Mouse (Mus musculus) frontal cortex, postnatal 36 days (tissue): Measurements from ENCODE around the gene Zfp931.
"Not testable (repeated sequence)": the region's sequence is repeated elsewhere in the genome, so short reads cannot be mapped to it uniquely, and the experiment has no call there.

Experiments
- DNase-seq, 2 experiments: peaks; one replicate each; pipeline ENCODE4 v3.0.0; 2022; ENCODE audit warnings: low spot score in 2 of 2

Zfp931 gene

DNA sequence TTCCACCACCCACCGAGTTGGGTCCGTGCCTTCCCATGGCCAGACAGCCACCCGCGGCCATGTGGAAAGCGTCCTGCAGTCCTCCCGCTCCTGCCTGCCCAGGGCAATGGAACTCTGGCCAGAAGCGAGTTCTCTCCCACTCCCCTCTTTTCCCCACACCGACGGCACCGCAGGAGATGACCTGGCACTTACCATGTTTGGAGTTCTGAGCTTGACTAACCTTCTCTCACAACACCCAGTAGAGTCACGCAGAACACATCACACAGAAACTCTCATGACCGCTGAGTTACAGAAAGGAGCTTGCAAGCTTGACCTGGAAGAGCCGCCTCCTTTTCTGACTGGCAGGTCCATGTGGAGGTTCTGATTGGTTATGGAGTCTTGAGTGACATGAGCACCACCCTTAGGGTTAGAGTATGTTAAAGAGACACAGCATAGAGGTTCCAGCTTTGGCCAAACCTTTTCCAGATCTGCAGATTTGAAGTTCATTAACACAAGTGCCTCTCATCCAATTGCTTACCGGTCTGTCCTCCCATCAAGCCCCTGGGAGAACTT is at the start of gene Zfp931:
Gene Zfp931, minus strand, starts transcription at position 311 of the 552 bp plus-strand sequence.
- peak; percentile 39 to 47 for DNase-seq

DNA sequence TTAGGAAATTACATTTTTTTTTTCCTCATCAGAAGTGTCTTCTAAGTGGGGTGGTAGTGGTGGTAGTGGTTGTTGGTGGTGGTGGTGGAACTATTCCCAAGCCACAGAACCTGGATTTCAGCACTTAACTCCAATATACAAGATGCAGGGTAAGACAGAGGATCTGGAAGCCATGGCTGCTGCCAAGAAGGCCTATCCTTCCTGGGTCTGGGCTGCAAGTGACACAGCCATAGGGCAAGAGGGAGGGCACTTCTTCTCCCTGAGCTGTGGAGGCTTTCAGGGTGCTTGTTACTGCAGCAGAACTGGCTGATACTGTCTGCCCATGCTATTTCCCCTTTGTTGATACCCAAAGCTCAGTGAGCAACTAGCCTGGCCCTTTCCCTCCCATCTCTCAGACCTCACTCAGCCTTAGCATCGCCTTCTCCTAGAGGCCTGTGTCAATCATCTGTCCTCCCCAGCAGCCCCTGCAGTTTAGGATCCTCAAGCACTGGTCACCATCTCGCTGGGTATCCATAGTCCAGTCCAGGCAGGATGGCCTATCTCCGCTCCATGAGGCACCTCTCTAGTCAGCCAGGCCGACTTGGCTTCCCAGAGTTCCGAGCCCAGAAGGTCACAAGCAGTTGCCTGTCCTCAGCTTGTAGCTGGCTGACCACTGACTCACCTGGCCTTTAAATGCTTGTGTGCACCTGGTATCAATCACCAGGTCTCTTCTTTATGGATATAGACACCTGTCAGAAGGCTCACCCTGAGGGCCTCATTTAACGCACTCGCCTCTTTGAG is 48.0 kb upstream of the Zfp931 start:
- peak in 1 of 2 experiments; percentile 0 for DNase-seq

DNA sequence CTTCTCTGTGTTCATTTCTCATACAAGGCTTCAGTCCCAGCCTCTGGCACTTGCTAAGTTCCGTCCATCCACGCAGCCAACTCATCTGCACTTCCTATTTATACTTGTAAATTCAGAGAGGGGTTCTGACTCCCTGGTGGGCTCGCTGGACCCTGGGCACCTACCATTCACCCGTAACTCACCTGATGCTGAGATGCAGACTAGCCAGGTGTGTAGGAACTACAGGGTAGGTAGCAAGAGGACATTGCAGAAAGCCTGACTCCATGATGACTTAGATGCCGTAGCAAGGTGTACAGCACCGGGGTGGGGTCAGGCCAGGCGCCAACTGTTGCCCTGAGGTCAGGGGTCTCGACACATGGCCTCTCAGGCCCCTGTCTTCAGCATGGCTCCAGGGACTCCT is 47.2 kb upstream of the Zfp931 start:
- DNase-seq, result peak in 1 of 2 experiments; percentile 0

DNA sequence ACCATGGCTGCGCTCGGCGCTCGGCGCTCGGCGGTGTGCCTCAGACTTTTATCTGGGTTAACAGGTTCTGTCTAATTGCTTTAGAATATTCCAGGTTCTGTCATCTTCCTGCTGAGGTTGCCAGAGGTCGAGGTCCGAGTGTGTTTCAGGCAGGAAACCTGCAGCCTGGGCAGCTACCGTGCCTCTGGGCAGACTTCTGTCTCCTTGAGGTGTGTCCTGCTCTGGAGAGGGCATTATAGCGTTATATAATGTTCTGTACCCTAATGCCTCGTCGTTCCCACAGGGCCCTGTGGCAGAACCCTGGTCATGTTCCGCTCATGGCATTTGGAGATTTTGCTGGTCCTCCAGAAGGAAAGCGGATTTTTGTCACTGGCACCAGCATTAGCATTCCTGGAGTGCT is 45.2 kb upstream of the Zfp931 start:
- no peak for DNase-seq

DNA sequence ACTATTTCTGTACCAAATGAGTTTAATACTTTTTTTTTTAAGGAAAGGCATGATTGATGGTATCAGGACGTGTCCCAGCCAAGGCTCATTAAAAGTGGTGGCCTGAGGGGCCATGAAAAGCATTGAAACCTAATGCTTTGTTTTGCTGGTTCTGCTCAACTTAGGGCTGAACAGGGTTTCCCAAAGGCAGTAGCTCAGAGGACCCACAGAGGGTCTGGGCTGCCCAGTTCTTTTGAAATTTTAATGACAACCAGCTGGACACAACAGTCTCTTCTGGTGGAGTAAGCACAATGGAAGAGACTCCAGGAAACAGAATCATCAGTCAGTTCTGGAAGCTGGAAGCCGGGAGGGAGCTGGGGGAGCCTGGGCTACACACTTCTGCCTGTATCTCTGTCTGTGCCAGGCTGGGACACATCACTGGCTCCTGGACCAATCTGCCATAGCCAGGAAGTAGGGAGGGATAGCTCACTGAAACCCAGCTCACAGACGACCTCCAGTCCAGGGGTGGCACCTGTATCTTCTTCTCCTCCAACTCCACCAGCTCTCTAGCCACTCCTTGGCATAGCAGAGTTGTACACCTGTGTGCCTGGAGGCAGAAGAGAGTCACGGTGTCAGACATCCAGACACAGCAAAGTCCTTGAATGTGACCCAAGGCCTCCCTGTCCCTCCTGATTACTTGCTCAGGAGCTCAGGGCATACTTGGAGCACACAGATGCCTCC is 43.8 kb upstream of the Zfp931 start:
- DNase-seq, result peak in 1 of 2 experiments; percentile 0

DNA sequence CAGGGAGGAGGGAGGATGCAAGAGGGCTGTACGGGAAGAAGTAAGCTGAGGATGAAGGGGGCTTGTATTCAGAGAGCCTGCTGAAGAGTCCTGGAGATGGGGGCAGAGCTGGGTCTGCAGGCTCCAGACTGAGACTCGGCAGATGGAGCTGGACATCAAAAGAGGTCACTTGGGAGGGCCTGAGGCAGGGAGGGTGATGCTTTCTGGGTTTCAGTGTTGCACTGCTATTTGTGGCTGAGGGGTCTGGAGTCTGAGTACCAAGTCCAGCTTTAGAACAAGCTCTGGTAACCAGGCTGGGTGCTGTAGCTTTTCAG is 43.1 kb upstream of the Zfp931 start:
- no peak for DNase-seq

DNA sequence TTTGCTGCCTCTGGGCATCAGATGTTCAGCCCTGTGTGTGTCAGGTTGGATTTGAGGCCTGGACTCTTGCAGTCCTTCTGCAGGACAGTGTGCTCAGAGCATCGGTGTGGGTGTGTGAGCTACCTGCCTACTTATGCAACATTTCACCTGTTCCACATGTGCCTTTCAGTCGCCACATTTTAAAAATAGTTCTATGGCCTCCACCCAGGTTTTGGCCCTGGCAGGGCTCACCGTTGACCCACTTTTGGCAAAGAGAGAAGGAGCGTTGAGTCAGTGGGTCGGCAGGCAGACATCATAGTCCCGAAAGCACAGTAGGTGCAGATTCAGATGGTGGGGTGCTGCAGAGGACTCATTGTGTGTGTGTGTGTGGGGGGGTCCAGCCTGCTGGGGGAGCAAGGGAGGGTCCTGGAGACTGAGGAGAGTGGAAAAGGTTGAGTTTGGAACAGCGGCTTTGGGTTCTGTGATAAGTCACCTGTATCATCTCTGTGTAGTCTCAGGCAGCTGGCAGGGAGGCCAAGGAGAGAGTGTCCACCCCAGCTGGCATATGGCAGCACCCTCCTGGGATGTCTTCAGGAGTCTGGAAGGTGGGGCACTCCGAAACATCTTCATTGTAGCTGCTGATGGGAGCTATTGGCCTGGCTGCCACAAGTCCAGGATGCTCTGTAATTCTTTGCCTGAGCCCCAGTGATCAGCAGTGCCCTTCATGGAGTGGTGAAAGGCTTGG is 42.5 kb upstream of the Zfp931 start:
- no peak for DNase-seq

DNA sequence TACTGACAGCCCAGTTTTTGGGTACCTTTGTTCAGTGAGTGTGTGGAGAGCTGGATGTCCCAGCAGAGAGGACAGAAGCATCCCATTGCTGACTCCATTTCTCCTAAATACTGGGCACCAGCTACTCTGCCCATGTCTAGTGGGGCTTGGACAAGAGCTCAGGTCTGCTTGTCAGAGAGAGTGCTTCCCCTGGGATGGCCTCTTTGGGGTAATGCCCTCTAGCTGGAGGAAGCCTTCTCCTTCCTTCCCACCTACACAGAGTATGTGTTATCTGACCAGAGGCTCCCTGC is 42.0 kb upstream of the Zfp931 start:
- no peak for DNase-seq

DNA sequence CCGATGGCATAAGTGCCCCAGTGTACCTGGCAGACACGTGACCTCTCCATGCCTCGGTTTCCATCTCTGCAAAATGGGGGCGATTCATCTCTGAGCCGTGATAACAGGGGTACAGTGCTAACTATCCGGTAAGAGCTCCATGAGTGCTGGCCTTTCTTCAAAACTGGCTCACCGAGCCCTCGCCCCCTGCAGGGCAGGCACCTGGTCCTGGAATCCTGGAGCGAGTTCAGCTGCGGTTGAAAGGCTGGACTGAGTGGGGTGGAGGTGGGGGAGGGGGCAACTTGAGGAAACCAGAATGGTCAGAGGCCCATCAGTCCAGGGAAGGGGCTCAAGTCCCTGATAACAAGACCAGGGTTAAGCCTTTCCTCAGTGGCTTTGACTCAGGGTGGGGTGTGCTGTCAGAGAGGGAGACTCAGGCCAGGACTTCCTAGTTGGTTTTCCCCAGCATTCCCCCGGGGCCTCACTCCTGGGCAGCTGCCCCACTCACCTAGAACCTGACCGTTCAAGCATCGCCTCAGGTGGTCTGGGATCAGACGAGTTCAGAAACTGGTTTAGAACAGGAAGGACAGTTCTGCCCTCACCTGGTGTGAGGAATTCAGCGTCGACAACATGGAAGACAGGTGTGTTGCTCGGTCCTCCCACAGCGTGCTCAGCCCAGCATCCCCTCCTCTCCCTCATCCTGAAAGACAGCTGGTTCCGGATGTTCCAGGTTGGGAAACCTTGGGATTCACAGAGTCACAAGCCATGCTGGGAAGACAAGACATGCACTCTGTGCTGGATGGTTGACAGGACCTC is 41.5 kb upstream of the Zfp931 start:
- no peak for DNase-seq

DNA sequence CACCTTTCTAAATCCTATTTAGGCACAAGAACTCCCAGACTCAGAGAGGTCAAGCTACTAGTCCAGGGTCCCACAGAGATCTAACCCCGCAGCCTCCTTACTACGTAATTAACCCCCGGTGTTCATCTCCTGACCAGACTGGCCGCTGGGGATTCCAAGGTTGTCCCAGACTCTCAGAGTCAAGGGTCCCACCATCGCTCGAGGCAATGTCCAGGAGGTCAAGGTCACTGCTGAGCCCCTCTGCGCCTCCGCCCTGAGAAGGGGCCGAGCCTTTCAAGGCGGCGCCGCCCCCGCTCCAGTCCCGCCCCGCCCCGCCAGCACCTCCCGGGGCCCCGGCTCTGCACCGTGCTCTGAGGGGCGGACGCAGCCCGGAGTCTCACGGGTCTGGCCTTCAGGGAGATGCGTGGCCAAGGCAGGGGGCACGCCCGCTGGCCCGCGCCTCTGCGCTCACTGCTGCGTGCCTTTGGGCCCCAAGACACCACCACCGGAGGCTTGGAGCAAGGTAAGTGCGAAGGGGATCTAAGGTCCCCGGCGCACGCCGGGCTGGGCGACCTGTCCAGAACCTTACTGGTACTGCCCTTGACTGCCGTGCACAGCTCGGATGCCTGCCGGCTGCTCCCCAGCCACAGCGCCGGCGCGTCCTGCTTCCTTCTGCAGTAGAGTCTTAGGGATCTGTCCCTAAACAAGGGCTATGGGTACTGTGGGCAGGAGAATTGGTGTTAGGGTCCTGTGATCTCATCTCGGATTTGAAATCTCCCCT is 40.7 kb upstream of the Zfp931 start, which contains the start of gene Phactr3:
Gene Phactr3, plus strand, starts transcription at position 175 of the 760 bp plus-strand sequence.
- no peak for DNase-seq

DNA sequence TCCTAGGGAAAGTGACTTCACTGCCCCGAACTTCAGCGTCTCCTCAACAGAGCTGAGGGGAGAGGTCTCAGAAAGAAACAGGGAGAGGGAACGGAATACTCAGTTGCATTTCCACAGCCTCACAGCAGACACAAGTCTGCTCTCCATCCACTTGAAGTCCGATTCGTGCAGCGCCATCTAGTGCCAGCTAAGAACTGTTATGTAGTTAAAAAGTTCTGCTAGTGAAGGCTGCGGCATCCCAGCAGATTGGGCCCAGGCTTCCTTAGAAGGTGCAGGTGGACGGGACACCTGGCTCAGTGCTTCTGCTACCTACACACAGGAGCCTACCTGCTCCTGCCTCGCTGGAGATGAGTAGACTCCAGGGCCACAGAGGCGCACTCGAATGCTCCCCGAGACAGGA is 39.7 kb upstream of the Zfp931 start:
- DNase-seq, result peak; percentile 41 to 62

DNA sequence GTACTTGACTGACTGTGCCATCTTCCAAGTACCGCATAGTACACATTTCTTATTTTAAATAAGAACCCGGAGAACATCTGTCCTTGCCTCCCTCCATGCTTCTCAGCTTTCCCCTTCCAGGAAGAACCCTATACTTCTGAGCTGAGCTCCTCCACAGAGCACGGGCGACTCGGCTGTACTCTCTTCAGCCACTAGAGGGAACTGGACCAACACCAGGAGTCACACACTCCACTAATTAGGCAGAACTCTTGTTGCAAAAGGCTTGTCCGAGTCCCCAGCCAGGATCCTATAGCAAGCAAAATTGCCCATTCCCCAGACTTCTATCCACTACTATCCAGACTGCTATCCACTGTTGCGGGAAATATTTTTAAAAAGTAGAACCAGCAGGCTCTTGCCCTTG is 23.7 kb upstream of the Zfp931 start:
- peak; percentile 52 to 83 for DNase-seq

DNA sequence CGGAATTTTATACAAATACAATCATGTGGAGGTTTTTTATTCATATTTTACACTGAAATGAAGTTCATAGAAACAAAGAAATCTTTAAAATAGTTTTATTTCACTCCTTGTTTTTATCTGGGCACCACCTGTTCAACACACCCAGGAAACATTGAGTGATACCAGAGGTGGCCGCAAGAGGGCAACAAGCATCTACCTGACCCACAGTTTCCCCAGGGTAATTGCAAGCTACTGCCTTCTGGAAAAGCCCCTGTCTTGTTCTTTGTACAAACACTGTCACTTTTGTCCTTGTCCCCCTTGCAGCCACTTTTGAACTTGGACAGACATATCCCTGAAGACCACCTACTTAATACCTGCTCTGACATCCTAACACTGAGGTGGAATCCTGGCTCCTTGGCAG is 19.7 kb upstream of the Zfp931 start:
- peak; percentile 68 to 81 for DNase-seq

DNA sequence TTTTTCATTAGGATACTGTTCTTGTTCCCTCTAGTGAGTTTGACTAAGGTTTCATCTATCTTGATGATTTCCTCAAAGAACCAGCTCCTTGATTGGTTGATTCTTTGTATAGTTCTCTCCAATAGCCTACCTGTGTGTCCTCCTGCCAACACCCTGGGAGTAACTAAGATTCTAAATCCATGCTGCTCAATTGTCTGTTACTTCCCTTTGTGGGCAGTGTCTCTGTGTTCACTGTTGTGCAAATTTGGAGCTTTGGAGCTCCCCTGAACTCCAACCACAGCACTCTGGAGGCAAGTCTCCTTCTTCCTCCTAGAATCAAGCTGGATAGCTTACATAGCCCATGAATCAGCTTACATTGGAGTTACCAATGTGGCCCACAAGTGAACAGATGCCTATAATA is 11.3 kb upstream of the Zfp931 start:
- no peak for DNase-seq

DNA sequence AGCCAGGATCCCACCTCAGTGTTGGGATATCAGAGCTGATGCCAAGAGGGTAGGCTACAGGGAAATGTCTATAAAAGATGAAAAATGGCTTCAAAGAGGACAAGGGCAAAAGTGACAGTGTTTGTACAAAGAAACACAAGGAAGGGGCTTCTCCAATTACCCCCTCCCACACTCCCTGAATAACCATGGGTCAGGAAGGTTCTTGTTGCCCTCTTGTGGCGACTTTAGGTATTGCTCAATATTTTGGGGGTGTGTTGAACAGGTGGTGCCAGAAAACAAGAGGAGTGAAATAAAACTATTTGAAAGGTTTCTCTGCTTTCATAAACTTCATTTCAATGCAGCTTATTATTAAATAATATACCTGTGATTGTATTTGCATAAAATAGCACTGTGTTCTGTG is 20.1 kb downstream of the Zfp931 start:
- peak in 1 of 2 experiments; percentile 47 for DNase-seq

DNA sequence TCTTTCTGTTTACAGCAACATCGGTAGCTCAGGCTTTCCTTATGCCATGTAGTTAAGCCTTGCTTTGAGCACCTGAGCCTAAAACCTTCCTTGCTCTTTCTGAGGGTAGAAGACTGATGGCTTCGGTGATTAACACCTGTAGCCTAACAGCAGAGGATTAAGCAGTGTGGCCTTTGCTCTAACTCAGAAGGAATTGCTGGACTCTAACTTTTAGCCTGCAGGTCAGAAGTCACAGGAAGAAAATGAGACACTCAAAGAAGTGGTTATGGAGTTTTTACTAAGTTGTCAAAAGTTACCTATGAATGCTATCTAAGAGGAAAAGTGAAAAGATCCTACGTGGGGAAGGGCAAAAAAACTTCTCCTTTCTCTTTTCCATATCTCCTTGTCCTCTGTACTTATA is 50.7 kb downstream of the Zfp931 start:
- not testable (repeated sequence) for DNase-seq

DNA sequence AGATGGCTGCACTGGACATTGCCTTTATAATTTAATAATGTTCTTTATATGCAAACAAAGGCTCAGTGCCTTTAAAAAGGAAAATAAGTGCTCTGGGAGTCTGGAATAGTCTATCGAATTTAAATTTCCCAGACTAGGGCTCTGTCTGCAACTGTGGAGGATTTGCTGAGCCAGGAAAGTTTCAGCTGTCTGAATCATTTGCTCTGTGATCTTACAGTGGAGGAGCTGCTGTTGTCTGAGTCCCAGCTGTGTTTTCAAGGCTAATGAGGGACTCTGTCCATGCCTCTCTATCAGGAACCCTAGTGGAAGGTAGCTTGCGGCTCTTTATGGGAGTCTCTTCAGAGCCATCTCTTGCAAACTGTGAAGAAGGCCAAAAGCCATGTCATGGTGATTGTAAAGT is 54.4 kb downstream of the Zfp931 start:
- DNase-seq, result peak; percentile 3 to 17

DNA sequence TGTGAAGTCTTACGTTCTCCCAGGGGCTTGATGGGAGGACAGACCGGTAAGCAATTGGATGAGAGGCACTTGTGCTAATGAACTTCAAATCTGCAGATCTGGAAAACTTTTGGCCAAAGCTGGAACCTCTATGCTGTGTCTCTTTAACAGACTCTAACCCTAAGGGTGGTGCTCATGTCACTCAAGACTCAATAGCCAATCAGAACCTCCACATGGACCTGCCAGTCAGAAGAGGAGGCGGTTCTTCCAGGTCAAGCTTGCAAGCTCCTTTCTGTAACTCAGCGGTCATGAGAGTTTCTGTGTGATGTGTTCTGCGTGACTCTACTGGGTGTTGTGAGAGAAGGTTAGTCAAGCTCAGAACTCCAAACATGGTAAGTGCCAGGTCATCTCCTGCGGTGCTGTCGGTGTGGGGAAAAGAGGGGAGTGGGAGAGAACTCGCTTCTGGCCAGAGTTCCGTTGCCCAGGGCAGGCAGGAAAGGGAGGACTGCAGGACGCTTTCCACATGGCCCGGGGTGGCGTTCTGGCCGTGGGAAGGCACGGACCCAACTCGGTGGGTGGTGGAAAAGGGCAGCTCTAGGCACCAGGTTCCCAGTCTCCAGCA is 55.2 kb downstream of the Zfp931 start, which contains the start of gene Zfp971:
Gene Zfp971, plus strand, starts transcription at position 274 of the 601 bp plus-strand sequence.
- peak; percentile 42 to 69 for DNase-seq

DNA sequence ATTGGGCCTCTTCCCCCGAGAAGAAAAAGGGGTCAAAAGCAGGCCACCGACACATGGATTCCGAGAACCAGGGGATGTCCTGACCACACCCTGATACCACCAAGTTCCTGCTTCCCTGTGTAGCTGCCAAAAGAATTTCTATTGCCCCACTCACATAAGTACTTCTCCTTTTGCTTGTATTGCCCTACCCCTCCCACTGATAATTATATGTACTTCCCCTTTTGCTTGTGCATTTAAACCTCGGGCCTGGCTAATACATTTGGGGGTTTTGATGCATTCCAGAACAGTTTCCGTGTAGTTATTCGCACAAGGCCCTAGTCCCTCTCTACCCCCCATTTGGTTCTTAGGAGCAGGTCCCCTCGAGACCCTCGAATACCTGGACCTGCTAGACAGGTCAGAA is 57.5 kb downstream of the Zfp931 start:
- DNase-seq, result not testable (repeated sequence)

DNA sequence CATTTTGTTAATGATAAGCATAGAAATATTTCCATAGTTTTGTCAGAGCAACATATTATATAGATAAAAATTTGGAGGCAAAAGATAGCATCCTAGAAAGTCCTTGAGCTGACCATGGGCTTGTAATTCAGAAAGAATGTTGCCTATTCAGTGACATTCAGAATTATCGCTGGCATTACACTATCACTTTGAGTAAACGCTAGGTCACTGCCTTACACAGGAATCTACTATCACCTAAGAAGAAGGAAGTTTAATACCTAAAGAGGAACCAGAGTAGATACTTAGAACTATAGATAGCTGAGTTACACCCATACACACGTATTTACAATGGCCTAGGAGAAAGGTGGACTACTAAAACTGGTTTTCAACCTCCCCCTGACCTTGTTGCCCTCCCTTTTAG is 58.8 kb downstream of the Zfp931 start:
- not testable (repeated sequence) for DNase-seq
